Mouse (Mus musculus) testis, adult 2 months (tissue): ENCODE measurements at regions not wholly inside any gene's neighbourhood (a gene's known extent, or its start where the extent isn't known, plus 50 kb on each side); places are given as distances from the start of the nearest gene placed in this dataset.

ENCODE experiments used
- CTCF ChIP-seq: fragments of 200-500 bp; IDR thresholded peaks from 2 replicates; pipeline ENCODE4 v1.5.1; 2012; ENCODE audit warnings: low read depth, mild to moderate bottlenecking, inconsistent platforms, low read length, moderate library complexity; ENCODE audit not compliant: control insufficient read depth, insufficient read depth, insufficient replicate concordance
- POLR2A ChIP-seq: fragments of 200-500 bp; IDR thresholded peaks from 2 replicates; pipeline ENCODE4 v1.6.1; 2012; ENCODE audit warnings: low read depth, mild to moderate bottlenecking, inconsistent platforms, low read length, moderate library complexity; ENCODE audit not compliant: control insufficient read depth

DNA sequence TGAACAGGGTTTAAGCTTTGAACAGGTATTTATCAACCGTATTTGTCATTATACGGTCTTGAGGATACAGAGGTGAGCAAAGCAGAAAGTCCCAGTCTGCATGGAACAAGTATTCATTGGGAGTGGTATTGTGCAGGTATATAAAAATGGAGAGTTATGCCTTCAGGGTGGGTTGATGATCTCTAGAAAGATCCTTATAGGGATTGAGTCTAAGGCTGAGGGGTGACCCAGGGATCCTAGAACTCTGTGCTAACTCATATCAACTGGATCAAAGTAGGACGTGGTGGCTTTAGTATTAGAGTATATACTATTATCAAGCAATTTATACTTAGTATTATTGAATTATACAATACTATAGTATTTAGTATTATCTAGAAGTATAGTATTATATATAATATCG is 82.9 kb upstream of the Xcl1 start:
- no peak for TF ChIP-seq POLR2A
- TF ChIP-seq CTCF = no peak
